Mouse (Mus musculus): ENCODE data around the gene Tdp1.

The Tdp1 gene

GRCm38 (mm10) chr12:99884269-99885261 lies at the start of gene Tdp1, which contains the start of gene Efcab11:
Gene Tdp1 (plus strand): TSS chr12:99884517.
Gene Efcab11 (minus strand): TSS chr12:99884439.
- DNase-seq (ENCODE audit: extremely low spot score, low spot score), result peak; percentile 96

GRCm38 (mm10) chr12:99836404-99837131 lies 47.7 kb upstream of the Tdp1 start:
- peak; percentile 47 for DNase-seq (ENCODE audit: extremely low spot score, low spot score)

GRCm38 (mm10) chr12:99837528-99837927 lies 46.8 kb upstream of the Tdp1 start:
- DNase-seq (ENCODE audit: extremely low spot score, low spot score), result no peak

DNA sequence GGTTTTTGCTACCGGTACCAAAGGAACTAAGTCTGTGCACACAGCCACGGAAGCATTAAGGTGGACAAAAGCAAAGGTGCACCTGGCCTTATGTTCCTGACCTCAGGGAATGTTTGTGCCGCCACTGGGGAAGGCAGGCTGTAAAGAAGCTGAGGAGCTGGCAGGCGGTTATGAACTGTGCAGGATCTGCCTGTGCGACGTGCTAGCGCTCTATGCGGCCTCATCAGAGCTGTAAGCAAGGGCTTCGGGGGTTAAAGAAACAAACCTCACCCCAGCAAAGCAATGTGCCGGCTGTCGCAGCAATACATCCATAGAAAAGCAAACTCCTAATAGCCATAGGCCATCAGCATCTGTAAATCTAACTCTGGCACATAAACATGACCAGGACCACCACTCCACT lies 46.2 kb upstream of the Tdp1 start:
- DNase-seq (ENCODE audit: extremely low spot score, low spot score), result no peak

DNA sequence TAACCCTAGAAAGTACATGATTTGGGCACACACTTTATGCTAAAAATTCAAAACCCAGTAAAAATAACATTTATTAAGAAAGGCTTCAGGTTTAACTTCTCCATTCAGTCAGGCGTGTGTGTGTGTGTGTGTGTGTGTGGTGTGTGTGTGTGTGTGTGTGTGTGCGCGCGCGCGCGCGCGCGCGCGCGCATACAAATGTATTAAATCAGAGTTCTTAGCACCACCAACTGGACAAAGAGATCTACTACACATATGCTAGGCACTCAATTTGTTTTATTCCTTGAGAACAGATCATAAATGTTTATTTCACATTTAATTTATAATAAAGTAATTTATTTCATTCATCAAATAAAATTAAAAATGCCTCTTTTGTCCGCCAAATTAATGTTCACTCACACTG lies 45.6 kb upstream of the Tdp1 start:
- DNase-seq (ENCODE audit: extremely low spot score, low spot score), result no peak

DNA sequence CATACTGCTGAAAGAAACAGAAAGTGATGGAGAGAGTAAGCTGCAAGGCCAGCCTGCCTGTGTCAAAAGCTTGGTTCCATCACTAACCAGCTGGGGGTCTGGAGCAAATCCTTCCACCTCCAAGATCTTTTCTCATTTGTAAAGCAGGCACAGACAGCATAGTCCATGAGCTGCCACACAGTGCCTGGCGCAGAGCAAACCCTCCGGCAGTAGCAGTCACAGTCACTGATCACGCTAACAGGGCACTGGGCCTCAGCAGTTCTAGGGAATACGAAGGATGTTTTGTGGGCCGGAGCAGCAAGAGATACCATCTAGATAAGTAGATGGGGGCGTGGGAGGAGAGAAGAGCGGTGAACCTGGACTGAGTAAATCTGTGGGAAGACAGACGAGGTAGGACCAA lies 39.4 kb upstream of the Tdp1 start:
- DNase-seq (ENCODE audit: extremely low spot score, low spot score), result no peak

GRCm38 (mm10) chr12:99849996-99850395 lies 34.3 kb upstream of the Tdp1 start:
- DNase-seq (ENCODE audit: extremely low spot score, low spot score), result no peak

- no peak for DNase-seq (ENCODE audit: extremely low spot score, low spot score)
These were observed 30.7 kb upstream of the Tdp1 start for GRCm38 (mm10) chr12:99853323-99854258.

- DNase-seq (ENCODE audit: extremely low spot score, low spot score), result no peak
These were observed 28.3 kb upstream of the Tdp1 start for GRCm38 (mm10) chr12:99856011-99856410.

- DNase-seq (ENCODE audit: extremely low spot score, low spot score), result no peak
These were observed 25.7 kb upstream of the Tdp1 start for GRCm38 (mm10) chr12:99858664-99859063.

DNA sequence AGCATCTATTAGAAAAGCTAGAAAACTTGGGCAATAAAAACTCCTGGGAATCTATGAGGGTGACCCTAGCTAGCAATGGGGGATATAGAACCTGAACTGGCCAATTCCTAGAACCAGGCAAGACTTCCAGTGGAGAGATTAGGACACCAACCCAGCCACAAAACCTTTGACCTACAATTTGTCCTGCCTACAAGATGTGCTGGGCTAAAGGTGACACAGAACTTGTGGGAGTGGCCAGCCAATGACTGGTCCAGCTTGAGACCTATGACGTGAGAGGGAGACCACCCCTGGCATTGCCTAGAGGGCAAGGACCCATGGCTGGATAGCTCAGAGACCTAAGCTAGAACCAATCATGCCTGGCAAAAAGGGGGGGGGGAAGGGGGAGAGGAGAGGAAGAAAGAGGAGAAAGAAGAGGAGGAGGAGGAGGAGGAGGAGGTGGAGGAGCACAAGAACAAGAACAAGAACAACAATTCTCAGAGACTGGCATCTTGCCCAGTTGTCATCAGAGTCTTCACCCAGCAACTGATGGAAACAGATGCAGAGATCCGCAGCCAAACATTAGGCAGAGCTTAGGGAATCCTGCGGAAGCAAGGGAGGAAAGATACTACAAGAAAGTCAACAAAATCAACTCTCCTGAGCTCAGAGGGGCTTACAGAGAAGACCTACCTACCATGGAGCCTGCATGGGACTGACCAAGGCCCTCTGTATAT lies 24.8 kb upstream of the Tdp1 start:
- DNase-seq (ENCODE audit: extremely low spot score, low spot score), result no peak

GRCm38 (mm10) chr12:99860981-99861380 lies 23.3 kb upstream of the Tdp1 start:
- DNase-seq (ENCODE audit: extremely low spot score, low spot score), result no peak

- DNase-seq (ENCODE audit: extremely low spot score, low spot score), result no peak
These were observed 19.7 kb upstream of the Tdp1 start for GRCm38 (mm10) chr12:99864613-99865012.

DNA sequence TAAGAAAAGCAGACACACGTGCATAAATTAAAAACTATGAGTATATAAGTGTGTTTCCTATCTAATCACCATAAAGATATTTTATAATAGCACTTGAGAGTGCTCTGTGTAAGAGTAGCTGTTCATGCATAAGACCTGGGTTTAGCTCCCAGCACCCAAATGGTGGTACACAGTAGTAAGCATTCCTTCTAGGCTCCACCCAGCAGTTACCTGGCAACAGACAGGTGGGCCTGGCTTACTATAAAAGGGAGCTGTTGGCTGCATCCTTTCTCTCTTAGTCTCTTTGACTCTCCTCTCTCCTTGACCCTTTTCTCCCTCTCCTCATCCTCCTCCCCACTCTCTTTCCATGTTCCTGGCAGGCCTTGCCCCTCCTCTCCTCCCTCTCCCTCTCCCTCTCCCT lies 15.5 kb upstream of the Tdp1 start:
- DNase-seq (ENCODE audit: extremely low spot score, low spot score), result no peak

- no peak for DNase-seq (ENCODE audit: extremely low spot score, low spot score)
These were observed 10.9 kb upstream of the Tdp1 start for GRCm38 (mm10) chr12:99873443-99873842.

- DNase-seq (ENCODE audit: extremely low spot score, low spot score), result no peak
These were observed 9.7 kb upstream of the Tdp1 start for GRCm38 (mm10) chr12:99874609-99875008.

DNA sequence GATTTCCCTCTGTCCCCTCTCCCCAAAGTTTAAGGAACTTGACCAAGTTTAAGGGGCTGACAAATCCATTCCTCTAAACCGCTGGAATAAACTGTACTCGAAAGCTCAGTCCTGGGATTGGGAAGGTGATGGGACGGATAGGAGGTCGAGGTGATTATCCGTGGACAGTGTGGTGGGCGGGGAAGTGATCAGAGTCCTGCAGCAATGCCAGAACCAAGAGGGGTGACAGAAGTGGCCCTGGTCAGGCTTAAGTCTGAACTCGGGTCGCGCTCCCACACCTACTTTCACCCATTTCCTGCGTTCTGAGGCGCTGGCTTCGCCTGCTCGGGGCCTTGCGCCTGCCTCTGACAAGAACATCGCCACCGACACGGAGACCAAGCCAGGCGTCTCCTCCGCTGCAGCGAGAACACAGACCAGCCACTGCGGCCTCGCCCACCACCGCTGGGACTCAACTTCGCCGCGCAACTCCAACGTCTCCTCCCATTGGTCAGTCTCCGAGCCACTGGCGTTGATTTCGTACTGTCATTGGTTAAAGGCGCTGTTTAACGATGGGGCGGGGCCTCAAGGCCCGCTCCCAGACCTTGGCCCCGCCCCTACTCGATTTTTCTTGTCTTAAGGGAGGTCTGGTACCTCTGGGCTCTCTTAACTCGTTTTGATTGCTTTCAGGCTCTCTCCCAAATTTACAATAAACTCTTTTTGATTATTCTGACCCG lies 1.2 kb upstream of the Tdp1 start:
- DNase-seq (ENCODE audit: extremely low spot score, low spot score), result peak; percentile 89

DNA sequence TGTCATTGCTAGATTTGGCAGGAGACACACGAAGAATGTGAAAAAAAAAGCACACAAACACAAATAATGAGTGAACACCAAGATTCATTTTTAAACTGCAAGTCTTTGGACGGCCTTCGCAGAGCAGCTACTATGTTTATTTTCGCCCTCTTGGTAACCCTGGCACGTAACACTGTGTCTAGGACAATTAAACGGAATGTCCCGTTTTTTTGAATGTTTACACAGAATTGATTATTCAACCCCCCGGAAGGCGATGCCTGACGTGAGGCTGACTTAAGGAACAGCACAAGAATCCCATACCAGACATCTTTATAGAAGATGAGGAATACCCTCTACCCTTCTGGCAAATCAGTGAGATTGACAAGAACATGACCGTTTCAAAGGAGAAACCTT lies 608 bp upstream of the Tdp1 start:
- DNase-seq (ENCODE audit: extremely low spot score, low spot score), result peak; percentile 52

GRCm38 (mm10) chr12:99885282-99885901 lies 1.1 kb downstream of the Tdp1 start:
- DNase-seq (ENCODE audit: extremely low spot score, low spot score), result peak; percentile 26

Data from neural tube, embryonic 10.5 days (tissue).